Mouse (Mus musculus): ENCODE measurements around the gene Bptf.
"Not testable (repeated sequence)": the region's sequence is repeated elsewhere in the genome, so short reads cannot be mapped to it uniquely, and the experiment has no call there.

The Bptf gene

DNA sequence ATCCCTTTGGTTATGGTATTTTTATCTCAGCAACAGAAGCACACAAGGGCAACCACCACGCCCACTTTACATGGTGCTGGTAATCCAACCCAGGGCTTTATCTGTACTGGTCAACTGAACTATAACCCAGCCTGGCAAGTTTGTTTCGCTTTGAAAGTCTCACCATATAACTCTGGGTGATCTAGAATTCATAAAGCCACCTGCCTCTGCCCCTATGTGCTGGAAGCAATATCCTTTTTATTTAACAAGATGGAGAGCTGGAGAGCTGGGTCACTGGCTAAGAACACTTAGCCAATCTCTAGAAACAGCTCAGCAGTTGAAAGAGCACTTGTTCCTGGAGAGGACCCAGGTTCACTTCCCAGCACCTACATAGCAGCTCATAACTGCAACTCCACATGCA lies 144.5 kb downstream of the Bptf start:
- DNase-seq (ENCODE audit: low spot score in 2 of 2) = no peak

- not testable (repeated sequence) for DNase-seq (ENCODE audit: low spot score in 2 of 2)
These were observed 145.8 kb downstream of the Bptf start for GRCm38 (mm10) chr11:106985979-106986604.
